Mouse (Mus musculus): ENCODE results near the gene Pigu. TPM values are rescaled to one million over a fixed set of nuclear protein-coding genes. Genes with fewer than 3 reads are reported as not detected.
A peak's percentile ranks its signal among the peaks of the same experiment; 100 is the strongest.

Pigu gene
- polyA plus RNA-seq, 1 experiment from 2014 or later: 64.6 TPM

DNA sequence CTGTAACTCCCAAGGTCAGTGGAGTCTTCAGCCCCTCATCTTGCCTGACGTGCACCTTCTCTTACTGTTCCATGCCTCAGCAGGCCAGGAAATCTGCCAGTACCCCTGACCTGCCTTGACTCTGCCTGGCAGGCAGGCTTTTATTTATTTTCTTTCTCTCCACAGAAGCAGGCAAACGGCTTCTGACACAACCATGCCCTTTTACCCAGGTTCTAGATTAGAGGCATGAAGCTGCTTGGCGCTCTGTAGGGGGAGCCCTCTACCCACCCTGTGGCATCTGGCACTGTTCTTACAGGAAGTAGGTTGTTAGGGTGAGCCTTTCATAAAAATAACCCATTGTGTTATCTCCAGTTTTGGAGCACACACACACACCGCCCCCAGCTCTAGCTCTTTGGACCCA is 116.3 kb downstream of the Pigu start:
- Histone ChIP-seq H3K4me1 (ENCODE audit: control insufficient read depth, insufficient read depth, low read depth, low read length) (peaks cover 18% of the 10 kb centered on the region), H3K36me3 (ENCODE audit: control insufficient read depth, insufficient read depth, low read length) (peaks cover 19% of the 10 kb centered on the region), H3K9me3 (ENCODE audit: control insufficient read depth, low read length) (no peaks in the 10 kb centered on the region), H3K4me3 (ENCODE audit: low read length) (no peak overlapping the region), H3K9ac (ENCODE audit: low read depth, low read length) (no peak overlapping the region), H3K27me3 (replicated peaks; ENCODE audit: control insufficient read depth, insufficient read depth, low read length) (no peaks in the 10 kb centered on the region), H3K27ac (ENCODE audit: low read depth, low read length) (no peak overlapping the region), H3K4me2 (ENCODE audit: low read length) (no peak overlapping the region)
- WGBS: 81% methylated on average over 4 of the region's 4 CpGs
- no peak for ATAC-seq

DNA sequence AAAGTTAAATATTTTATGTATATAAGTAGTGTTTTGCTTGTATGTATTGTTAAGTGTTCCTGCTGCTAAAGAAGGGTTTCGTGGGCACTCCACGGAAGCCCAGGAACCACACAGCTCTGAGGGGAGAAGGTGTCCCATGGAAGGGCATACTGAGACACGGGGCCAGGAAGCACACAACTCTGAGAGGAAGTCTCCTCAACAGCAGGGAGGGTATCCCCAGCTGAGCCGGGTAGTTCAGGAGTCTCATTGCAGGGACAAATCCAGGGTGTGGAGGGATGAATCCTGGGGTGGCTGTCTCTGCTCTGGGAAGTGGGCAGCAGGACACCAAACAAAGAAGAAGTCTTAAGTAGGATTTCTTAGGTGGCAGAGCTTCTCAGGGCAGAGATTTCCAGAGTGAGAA is 120.0 kb downstream of the Pigu start:
- Histone ChIP-seq H3K4me1 (ENCODE audit: control insufficient read depth, insufficient read depth, low read depth, low read length) (peaks cover 21% of the 10 kb centered on the region), H3K4me2 (ENCODE audit: low read length) (peak overlapping the region; percentile 92), H3K27ac (ENCODE audit: low read depth, low read length) (no peak overlapping the region), H3K27me3 (replicated peaks; ENCODE audit: control insufficient read depth, insufficient read depth, low read length) (no peaks in the 10 kb centered on the region), H3K9ac (ENCODE audit: low read depth, low read length) (peak overlapping the region; percentile 93), H3K4me3 (ENCODE audit: low read length) (peak overlapping the region; percentile 81), H3K36me3 (ENCODE audit: control insufficient read depth, insufficient read depth, low read length) (no peaks in the 10 kb centered on the region), H3K9me3 (ENCODE audit: control insufficient read depth, low read length) (no peaks in the 10 kb centered on the region)
- ATAC-seq: no peak
- WGBS: 21% methylated on average over 4 of the region's 4 CpGs

DNA sequence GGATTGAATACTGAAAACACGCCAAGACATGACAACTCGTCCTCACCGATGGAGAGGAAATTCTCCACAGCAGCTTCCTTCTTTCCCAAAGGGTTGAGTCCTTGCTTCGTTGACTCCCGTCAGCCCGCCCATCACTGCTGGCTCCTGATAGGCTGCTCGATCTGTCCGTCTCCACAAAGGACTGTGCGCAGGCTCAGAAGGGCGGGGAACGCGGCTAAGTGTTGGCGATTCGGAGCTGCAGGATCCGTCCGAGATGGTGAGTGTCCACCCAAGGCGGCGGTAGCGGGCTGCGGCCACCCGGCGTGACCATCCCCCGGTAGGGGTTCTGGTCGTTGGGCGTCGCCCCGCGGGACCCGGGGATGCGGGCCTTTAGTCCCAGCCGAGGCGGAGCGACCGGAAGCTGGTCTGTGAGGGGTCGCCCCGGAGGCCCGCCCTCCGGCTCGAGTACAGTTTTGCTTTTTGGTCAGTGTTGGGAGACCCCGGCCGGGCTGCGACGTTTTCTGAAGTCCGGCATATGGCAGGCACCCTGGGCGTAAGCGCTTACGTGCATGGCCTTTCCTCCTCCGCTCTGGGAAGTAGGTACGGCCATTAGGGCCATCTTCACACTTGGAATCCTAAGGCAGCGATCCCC is 120.8 kb downstream of the Pigu start, which contains the start of gene Dynlrb1:
Gene Dynlrb1 (plus strand): TSS at position 172 of the 631 bp plus-strand sequence.
- H3K4me2 ChIP-seq (ENCODE audit: low read length): peak within 1 kb of the TSS; percentile 92
- H3K36me3 ChIP-seq (ENCODE audit: control insufficient read depth, insufficient read depth, low read length): no peaks in the 10 kb centered on the region
- H3K27me3 ChIP-seq (replicated peaks; ENCODE audit: control insufficient read depth, insufficient read depth, low read length): no peaks in the 10 kb centered on the region
- peak within 1 kb of the TSS; percentile 93 for H3K9ac ChIP-seq (ENCODE audit: low read depth, low read length)
- peak within 1 kb of the TSS; percentile 93 for H3K27ac ChIP-seq (ENCODE audit: low read depth, low read length)
- H3K4me3 ChIP-seq (ENCODE audit: low read length): peak within 1 kb of the TSS; percentile 81
- WGBS: under 1% methylated on average over 47 of the region's 50 CpGs
- H3K4me1 ChIP-seq (ENCODE audit: control insufficient read depth, insufficient read depth, low read depth, low read length): peaks cover 21% of the 10 kb centered on the region
- no peaks in the 10 kb centered on the region for H3K9me3 ChIP-seq (ENCODE audit: control insufficient read depth, low read length)
- peak; percentile 100 for ATAC-seq

DNA sequence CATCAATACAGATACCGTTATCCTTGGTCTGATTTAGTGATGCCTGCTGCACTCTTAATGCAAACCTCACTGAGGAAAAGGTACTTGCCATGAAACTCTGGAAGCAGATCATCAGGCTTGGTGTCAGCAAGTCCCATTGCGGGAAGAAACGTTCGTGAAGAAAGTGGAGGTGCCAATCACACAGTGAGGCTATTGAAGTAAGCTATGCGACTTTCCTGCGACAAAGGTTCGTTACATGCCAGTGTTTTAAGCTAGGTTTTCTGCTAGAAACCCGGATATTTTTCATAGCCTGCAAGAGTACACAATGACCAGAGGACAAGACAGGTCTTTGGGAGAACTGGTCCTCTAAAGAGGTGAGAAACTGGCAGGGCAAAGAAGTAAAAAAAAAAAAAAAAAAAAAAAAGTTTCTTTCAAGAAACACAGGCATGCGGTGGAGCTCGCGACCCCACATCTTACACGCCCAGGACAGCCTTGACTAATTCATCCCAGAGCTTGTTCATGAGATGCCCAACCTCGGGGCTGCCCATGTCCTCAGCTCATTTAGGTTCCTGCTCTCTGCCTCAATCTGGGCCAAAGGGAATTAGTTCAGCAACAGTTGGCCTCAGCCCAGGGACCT is 121.4 kb downstream of the Pigu start:
- ATAC-seq: peak; percentile 94
- WGBS: 4% methylated on average over 13 of the region's 13 CpGs

More for the DNA sequence above, 121.4 kb downstream of the Pigu start:
- H3K4me2 ChIP-seq (ENCODE audit: low read length): peak overlapping the region; percentile 88
- H3K9ac ChIP-seq (ENCODE audit: low read depth, low read length): peak overlapping the region; percentile 93
- no peaks in the 10 kb centered on the region for H3K9me3 ChIP-seq (ENCODE audit: control insufficient read depth, low read length)
- peak overlapping the region; percentile 81 for H3K4me3 ChIP-seq (ENCODE audit: low read length)
- H3K36me3 ChIP-seq (ENCODE audit: control insufficient read depth, insufficient read depth, low read length): no peaks in the 10 kb centered on the region
- no peaks in the 10 kb centered on the region for H3K27me3 ChIP-seq (replicated peaks; ENCODE audit: control insufficient read depth, insufficient read depth, low read length)
- H3K27ac ChIP-seq (ENCODE audit: low read depth, low read length): peak overlapping the region; percentile 93
- peaks cover 21% of the 10 kb centered on the region for H3K4me1 ChIP-seq (ENCODE audit: control insufficient read depth, insufficient read depth, low read depth, low read length)

MicroRNA genes within 50 kb of the gene (microRNA counts, 519-probe panel; counts per million panel counts)
- microRNA mmu-miR-695: 2,293 counts per million, percentile 52 among the panel's probes with 10 or more counts

Small RNA genes lying within 50 kb of the gene (microRNA-seq; reads per million reads assigned to microRNA genes)
- not detected for gene Mir695

Other genes starting within 250 kb of the Pigu start
- gene Itch, start 223.9 kb downstream of the Pigu start, polyA plus RNA-seq (2015; fragmentation: Nextera tagmentation; extraction: Ambion mirVana): 33.6 and 37.9 TPM in 2 replicates
- 746 and 788 TPM in 2 replicates for gene Dynlrb1, start 120.9 kb downstream of the Pigu start, polyA plus RNA-seq (2015; fragmentation: Nextera tagmentation; extraction: Ambion mirVana)
- gene Map1lc3a, start 81.1 kb downstream of the Pigu start, polyA plus RNA-seq (2015; fragmentation: Nextera tagmentation; extraction: Ambion mirVana): 693 and 772 TPM in 2 replicates
- gene Trp53inp2, start 23.6 kb upstream of the Pigu start, polyA plus RNA-seq (2015; fragmentation: Nextera tagmentation; extraction: Ambion mirVana): 92.1 and 116 TPM in 2 replicates
- 15.8 and 19.4 TPM in 2 replicates for gene Ncoa6, start 116.5 kb upstream of the Pigu start, polyA plus RNA-seq (2015; fragmentation: Nextera tagmentation; extraction: Ambion mirVana)
- gene Acss2, start 160.5 kb upstream of the Pigu start, polyA plus RNA-seq (2015; fragmentation: Nextera tagmentation; extraction: Ambion mirVana): 28.4 and 29.3 TPM in 2 replicates
- 89.4 and 89.9 TPM in 2 replicates for gene Ggt7, start 160.8 kb upstream of the Pigu start, polyA plus RNA-seq (2015; fragmentation: Nextera tagmentation; extraction: Ambion mirVana)
- gene Gss, start 235.4 kb upstream of the Pigu start, polyA plus RNA-seq (2015; fragmentation: Nextera tagmentation; extraction: Ambion mirVana): 15.7 and 17.5 TPM in 2 replicates